Mouse (Mus musculus): ENCODE results near the gene Smtnl1.
"Not testable (repeated sequence)": the region's sequence is repeated elsewhere in the genome, so short reads cannot be mapped to it uniquely, and the experiment has no call there.

The Smtnl1 gene

GRCm38 (mm10) chr2:84838593-84838949 is 16.1 kb upstream of the Smtnl1 start, which contains the start of gene Slc43a1:
TSS of gene Slc43a1 (plus strand) at chr2:84838850.
- DNase-seq (ENCODE audit: low spot score), result no peak

DNA sequence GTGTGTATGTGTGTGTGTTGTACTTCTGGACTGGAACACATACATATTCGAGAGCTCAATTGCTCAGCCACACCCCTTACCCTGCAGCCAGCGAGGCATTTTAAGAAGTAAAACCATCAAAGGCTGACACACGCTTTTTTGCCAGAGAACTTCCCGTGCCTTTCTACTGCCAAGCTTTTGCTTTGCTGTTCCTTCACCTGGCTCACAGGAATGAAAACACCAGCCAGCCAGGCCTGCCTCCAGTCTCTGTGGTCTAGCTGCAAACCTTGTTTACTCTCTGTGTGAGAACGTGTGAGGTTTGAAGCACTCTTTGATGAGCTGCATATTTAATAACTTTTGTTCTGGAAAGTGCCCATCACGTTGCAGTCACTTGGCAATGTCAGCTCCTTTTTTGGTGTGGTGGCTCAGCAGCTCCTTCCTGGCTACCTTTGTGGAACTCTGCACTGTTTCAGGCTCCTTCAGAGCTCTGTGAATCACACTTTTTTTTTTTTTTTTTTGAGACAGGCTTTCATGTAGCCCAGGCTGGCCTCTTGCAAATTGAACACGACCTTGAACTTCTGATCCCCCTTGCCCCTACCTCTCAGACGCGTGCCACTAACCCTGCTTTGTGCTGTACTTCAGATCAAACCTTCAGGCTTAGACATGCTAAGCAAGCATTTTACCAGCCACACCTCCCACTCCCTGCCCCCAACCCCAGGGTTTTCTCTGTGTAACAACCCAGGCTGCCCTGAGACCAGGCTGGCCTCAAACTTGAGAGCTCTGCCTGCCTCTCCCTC is 15.6 kb upstream of the Smtnl1 start:
- no peak for DNase-seq (ENCODE audit: low spot score)

- DNase-seq (ENCODE audit: low spot score), result no peak
These were observed 14.7 kb upstream of the Smtnl1 start for GRCm38 (mm10) chr2:84837107-84837506.

- DNase-seq (ENCODE audit: low spot score), result peak; percentile 85
These were observed 9.4 kb upstream of the Smtnl1 start for GRCm38 (mm10) chr2:84831666-84832391.

DNA sequence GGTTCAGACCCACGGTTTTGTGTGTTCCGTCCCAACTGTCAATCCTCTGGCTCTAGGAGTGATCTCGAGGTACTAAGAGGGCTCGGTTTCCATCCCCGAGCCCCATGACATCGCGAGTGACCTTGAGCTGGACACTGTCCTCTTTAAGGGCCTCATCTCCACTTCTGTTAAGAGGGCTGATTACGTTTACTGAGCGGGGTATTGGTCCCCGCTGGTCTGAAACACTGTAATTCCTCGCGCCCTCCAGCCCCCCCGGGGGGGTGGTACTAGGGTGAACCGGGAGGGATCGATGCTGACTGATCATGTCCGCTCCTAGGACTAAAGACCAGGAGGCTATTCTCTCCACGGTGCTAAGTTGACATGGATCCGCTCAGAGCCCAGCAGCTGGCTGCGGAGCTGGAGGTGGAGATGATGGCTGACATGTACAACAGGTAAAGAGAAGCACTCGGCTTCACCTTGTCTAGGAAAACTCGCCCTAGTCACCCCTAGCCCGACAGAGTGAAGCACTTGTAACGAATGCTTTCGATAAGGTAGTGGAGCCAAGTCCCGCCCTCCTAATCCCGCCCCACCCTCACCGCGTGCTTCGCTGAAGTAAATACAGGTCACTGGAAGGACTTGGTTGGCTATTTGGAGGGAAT is 5.0 kb upstream of the Smtnl1 start:
- no peak for DNase-seq (ENCODE audit: low spot score)

- DNase-seq (ENCODE audit: low spot score), result peak; percentile 90
These were observed 4.2 kb upstream of the Smtnl1 start, which contains the start of gene Timm10 for GRCm38 (mm10) chr2:84826488-84827282. TSS of gene Timm10 (plus strand) at chr2:84826997.

DNA sequence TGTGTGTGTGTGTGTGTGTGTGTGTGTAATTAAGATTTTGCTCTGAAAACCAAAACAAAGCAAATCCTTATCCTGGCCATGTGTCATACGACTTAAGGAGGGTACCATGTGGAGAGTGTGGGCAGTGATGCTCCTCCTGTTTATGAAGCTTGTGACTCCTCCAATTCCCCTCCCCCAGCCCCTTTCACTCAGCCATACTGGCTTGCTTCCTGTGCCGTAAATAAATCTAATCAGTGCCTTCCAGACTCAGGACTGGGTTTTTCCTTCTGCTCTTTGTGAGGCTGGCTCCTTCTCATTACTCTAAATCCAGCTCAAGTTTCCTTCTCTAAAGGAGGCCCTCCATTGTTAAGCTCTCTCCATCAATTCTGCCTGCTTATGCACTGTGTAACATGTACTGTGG is 785 bp upstream of the Smtnl1 start:
- DNase-seq (ENCODE audit: low spot score), result no peak

DNA sequence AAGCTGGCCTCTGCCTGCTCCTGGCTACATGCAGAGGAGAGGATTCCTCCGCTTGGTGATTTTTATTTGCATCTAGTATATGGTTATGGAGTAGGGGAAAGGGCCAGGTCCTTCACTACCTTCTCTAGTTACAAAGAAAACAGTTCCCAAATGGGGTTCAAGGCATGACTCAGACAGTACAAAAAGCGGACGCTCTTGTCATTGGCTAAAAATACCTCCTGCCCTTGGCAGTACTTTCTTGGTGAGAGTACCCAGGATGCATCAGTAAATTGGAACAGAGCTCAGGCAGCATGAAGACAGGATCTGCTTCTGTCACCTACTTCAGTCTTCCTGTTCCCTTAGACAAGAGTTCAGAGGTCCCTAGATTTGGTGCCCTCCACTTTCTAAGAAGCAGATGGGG is 2.6 kb downstream of the Smtnl1 start:
- no peak for DNase-seq (ENCODE audit: low spot score)

DNA sequence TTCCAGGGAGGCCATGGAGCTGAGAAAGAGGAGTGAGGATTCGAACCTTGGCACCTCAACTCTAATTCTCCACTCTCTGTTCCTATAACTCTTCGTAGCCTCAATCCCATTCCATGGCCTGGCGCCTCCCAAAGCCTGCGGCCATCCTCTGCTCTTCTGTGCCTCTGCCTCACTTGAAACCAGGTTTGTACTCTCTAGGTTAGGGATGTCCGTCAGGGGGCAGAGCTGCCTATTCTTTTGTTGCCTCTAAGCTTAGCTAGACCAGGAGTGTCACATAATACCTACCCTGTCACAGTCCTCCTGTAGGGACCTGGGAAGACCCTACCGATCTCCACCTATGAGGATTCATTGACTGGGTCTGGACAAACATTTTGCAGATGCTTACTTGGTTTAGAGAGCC is 9.8 kb downstream of the Smtnl1 start:
- no peak for DNase-seq (ENCODE audit: low spot score)

DNA sequence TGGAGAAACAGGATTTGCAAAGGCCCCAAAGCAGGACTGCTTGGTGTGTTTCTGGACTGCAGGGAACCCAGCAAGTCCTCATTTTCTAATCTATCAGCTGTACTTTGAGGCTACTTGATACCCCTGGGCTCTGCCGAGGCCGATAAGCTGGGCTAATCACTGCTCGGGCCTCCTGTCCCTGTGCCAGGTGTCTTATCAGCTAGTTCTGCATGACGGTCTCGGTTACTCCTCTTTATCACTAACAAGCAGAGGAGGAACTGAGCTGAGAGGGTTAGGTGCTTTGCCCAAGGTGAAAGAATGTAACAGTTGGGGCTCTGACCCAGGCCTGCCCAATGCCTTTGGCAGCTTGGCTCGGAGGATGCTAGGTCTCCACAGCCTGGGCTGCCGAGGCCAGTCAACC is 10.6 kb downstream of the Smtnl1 start:
- DNase-seq (ENCODE audit: low spot score), result no peak

- DNase-seq (ENCODE audit: low spot score), result peak; percentile 92
These were observed 11.4 kb downstream of the Smtnl1 start for GRCm38 (mm10) chr2:84810886-84811577.

DNA sequence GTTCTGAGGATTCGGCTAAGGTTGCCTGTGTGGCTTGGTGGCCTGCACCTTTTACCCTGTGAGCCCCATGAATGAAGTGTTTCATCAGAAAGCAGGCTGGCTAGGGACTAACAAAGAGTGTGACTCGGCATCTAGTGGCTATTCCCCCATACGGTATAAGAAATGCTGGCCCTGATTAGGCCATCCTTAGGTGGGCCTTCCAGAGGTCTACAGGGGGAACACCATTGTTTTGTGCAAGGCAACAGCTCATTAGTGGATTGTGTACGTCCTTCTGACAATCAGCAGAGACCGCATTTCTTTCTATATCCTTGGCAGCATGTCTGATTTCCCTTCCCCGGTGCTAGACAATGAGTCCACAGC is 11.9 kb downstream of the Smtnl1 start:
- DNase-seq (ENCODE audit: low spot score), result no peak

GRCm38 (mm10) chr2:84809330-84809729 is 13.1 kb downstream of the Smtnl1 start:
- no peak for DNase-seq (ENCODE audit: low spot score)

GRCm38 (mm10) chr2:84806546-84806945 is 15.9 kb downstream of the Smtnl1 start:
- no peak for DNase-seq (ENCODE audit: low spot score)

DNA sequence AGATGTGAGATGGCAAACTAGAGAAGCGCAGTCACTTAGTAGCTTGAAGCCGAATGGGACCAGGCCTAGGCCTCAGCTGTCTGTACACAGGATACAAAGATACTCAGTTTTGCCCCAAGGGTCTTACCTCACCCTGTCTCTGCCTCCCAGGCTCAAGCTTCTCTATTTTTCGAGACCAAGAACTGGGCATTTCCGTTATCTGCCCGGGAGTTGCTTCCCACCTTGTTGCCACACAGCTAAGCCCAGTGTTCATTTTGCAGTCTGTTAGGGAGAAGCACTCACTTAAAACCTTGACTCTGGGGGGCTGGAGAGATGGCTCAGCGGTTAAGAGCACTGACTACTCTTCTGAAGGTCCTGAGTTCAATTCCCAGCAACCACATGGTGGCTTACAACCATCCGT is 18.5 kb downstream of the Smtnl1 start:
- no peak for DNase-seq (ENCODE audit: low spot score)

- not testable (repeated sequence) for DNase-seq (ENCODE audit: low spot score)
These were observed 21.2 kb downstream of the Smtnl1 start for GRCm38 (mm10) chr2:84801223-84801622.

DNA sequence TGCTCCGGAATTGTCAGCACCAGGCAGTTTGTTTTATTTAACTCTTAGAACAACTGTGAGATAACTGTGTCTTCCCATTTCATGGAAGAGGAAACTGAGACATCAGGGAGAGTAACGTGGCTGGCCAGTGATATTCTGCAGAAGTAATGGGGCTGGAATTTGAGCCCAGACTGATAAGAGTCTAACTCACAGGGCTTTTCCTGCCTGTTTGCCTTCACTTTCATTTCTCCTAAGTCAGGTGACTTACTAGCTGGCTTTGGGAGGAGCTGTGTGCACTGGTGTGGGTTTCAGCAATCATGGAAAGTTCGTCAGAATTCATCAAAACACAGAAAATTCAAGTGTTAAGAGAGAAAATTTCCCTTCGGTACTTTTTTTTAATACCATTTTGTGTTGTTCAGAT is 22.1 kb downstream of the Smtnl1 start:
- DNase-seq (ENCODE audit: low spot score), result no peak

GRCm38 (mm10) chr2:84799041-84799561 is 23.4 kb downstream of the Smtnl1 start:
- peak; percentile 88 for DNase-seq (ENCODE audit: low spot score)

DNA sequence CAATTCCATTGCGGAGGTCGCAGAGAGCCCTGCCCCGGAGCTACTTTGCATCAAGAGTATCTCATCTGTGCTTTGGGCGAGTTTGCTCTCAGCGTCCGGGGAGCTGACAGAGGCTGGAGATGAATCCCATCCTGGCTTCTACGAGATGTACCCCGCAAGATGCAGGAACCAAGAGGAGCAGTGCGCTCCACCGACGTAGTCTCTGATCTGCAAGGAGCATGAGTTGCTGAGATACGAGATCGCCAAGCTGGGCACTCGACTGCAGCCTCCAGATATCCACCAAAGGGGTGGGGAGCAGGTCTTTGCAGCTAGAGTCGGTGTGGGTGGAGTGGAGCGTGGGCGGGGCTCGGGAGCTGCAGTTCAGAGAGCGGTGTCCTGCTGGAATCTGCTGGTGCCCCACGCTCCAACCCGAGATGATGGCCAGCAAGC is 23.9 kb downstream of the Smtnl1 start, which contains the start of gene Ube2l6:
Gene Ube2l6 (plus strand): TSS at position 336 of the 429 bp plus-strand sequence.
- DNase-seq (ENCODE audit: low spot score), result peak; percentile 30

GRCm38 (mm10) chr2:84797833-84798492 is 24.5 kb downstream of the Smtnl1 start:
- DNase-seq (ENCODE audit: low spot score), result peak; percentile 79

DNA sequence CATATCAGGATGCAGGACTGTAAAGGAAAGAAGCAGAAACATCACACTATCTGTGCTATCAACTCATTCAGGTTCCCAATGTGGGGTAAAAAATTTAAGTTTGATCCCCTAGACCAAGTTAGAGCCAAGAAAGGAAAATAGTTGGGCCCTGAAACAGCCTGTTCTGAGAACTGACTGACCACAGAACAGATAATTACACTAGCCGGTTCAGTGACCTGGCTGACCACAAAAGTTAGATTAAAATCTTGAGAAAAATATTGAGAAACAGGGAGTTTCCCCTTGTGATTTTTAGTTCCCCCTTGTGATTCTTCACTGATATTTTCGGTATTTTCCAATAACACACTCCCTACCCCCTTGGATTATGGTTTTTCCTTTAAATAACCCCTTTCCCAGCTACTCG is 28.6 kb downstream of the Smtnl1 start:
- DNase-seq (ENCODE audit: low spot score), result no peak

Measured in layer of hippocampus, adult 9-10 months (tissue).